Mouse (Mus musculus) erythroblast, embryonic 14.5 days (primary cell): ENCODE data around the gene 1700086D15Rik.

Experiments used
- GATA1 ChIP-seq: IDR thresholded peaks from 2 replicates; pipeline ENCODE4 v1.6.1; 2012; ENCODE audit warnings: low read length, inconsistent platforms, mixed read lengths
- TAL1 ChIP-seq: IDR thresholded peaks from 3 replicates; pipeline ENCODE4 v1.6.1; 2012; ENCODE audit warnings: low read length, inconsistent platforms, mixed read lengths

DNA sequence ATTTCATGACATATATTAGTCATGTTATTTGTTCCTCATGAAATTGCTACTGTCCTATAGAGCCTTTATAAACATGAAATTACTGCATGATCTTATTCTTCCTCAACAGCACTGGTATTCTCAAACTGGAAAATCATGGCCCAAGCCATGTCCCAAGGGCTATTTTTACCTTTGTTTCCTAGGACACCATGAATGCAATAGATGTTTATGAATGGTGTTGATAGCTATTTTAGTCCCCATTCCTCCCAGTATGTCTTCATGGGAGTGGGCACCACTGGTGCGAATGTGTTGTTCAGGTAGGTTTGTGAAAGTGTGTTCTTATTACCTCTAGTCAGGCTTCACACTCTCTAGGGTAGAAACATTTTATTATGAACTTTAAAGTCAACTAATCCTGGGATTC, 25.4 kb upstream of the 1700086D15Rik start:
- TF ChIP-seq TAL1 = no peak
- no peak for TF ChIP-seq GATA1
